Mouse (Mus musculus) heart, adult 2 months (tissue): ENCODE measurements at regions not wholly inside any gene's neighbourhood (a gene's known extent, or its start where the extent isn't known, plus 50 kb on each side); places are given as distances from the start of the nearest gene placed in this dataset.

Experiments
- CTCF ChIP-seq: fragments of 200-600 bp; IDR thresholded peaks from 2 replicates; pipeline ENCODE4 v1.8.1; 2022; ENCODE audit warnings: antibody characterized with exemption, mild to moderate bottlenecking, moderate library complexity
- POLR2A ChIP-seq: fragments of 200-500 bp; IDR thresholded peaks from 2 replicates; pipeline ENCODE4 v1.6.1; 2011; ENCODE audit warnings: mild to moderate bottlenecking, low read depth, low read length, control low read depth; ENCODE audit not compliant: insufficient read depth

DNA sequence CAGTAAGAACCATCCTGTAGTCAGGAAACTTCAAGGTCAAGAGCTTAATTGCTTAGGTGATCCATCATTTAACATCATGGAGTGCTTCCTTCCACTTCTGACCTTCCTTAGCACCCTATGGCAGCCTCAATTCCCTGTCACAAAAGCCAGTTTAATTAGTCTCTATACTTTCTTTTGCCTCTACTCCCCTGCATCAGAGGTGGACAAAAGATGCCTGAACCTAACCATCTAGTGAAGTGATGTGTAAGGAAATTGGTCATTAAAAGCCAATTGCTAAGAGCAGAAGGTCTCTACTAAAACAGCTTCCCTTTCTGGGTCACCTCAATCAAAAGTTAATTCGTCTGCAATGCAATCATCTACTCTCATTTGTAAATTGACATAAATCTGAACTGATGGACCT is 234.3 kb upstream of the Fbxl7 start:
- TF ChIP-seq CTCF (no peak), POLR2A (no peak)
